19 mouse cellular contexts compared by ENCODE assay signal in genomic region chr11:67546582-67546981, GRCm38 (mm10).
DNase-seq lines count a peak whose midpoint lies in the region; ATAC-seq and TF ChIP-seq lines count a peak whose summit lies in the region.
"Had no signal": no experiment of that assay in that cellular context is flagged by ENCODE, and none has a peak within 500 bp of the region (broad histone marks: within the 10 kb centered on the region; RNA-seq: fewer than 3 reads in every experiment).

No protein-coding gene starts in this region.

- peaks cover 44% of the 10 kb centered on the region for H3K4me1 ChIP-seq in heart, embryonic 12.5 days (replicated peaks)
- peaks cover 34% of the 10 kb centered on the region for H3K4me1 ChIP-seq in embryonic facial prominence, embryonic 10.5 days
- peaks cover 18% of the 10 kb centered on the region for H3K4me1 ChIP-seq in olfactory bulb, adult 2 months (ENCODE audit: control insufficient read depth, insufficient read depth, low read length)
- H3K4me1 ChIP-seq: midbrain, embryonic 13.5 days had no signal

- no peaks in the 10 kb centered on the region for H3K36me3 ChIP-seq in heart, embryonic 12.5 days
- H3K36me3 ChIP-seq in embryonic facial prominence, embryonic 10.5 days (replicated peaks), result no peaks in the 10 kb centered on the region
- H3K36me3 ChIP-seq: hindbrain, embryonic 13.5 days; intestine, embryonic 15.5 days; liver, embryonic 12.5 days; midbrain, embryonic 13.5 days; stomach, embryonic 15.5 days had no signal

- H3K9ac ChIP-seq in heart, embryonic 12.5 days, result no peak overlapping the region
- H3K9ac ChIP-seq: forebrain, embryonic 13.5 days; hindbrain, embryonic 13.5 days; intestine, embryonic 15.5 days; liver, embryonic 12.5 days; lung, embryonic 14.5 days; midbrain, embryonic 13.5 days; stomach, embryonic 15.5 days had no signal

- H3K27ac ChIP-seq in heart, embryonic 12.5 days (ENCODE audit: poor library complexity, severe bottlenecking), result peak overlapping the region; percentile 72; the same call in 1 of the 2 replicates
- H3K27ac ChIP-seq in embryonic facial prominence, embryonic 10.5 days (replicated peaks), result no peak overlapping the region; the same call in 1 of the 2 replicates
- peak overlapping the region; percentile 26 for H3K27ac ChIP-seq in olfactory bulb, adult 2 months (ENCODE audit: insufficient read depth, low read depth, low read length)
- H3K27ac ChIP-seq: forebrain, embryonic 13.5 days; hindbrain, embryonic 13.5 days; intestine, embryonic 15.5 days; liver, embryonic 12.5 days; midbrain, embryonic 13.5 days; stomach, embryonic 15.5 days had no signal

- no peak for TF ChIP-seq POLR2A in olfactory bulb, adult 2 months (IDR thresholded peaks at IDR 0.05; ENCODE audit: insufficient read depth, low read depth, low read length)

- TF ChIP-seq CTCF in olfactory bulb, adult 2 months (IDR thresholded peaks at IDR 0.05; ENCODE audit: insufficient read depth, low read depth, low read length), result no peak

- no peak for DNase-seq in heart, adult 8-10 months (ENCODE audit: low spot score)
- peak; percentile 20 for DNase-seq in kidney, postnatal 14 days
- DNase-seq in kidney, adult 18-20 months, result no peak
- DNase-seq in embryonic facial prominence, embryonic 10.5 days (ENCODE audit: low spot score), result peak; percentile 39
- DNase-seq in layer of hippocampus, postnatal 10 days (ENCODE audit: low spot score in 2 of 2), result no peak
- DNase-seq in right cerebral cortex, postnatal 14 days, result no peak
- DNase-seq: adrenal gland, postnatal 36 days; cerebellum, adult 2 months; left cerebral cortex, postnatal 4 days; lung, embryonic 14.5 days; spleen, adult 18-20 months had no signal

- WGBS in heart, embryonic 12.5 days, result 23% methylated on average over 5 of the region's 5 CpGs
- 17% methylated on average over 5 of the region's 5 CpGs for WGBS in embryonic facial prominence, embryonic 10.5 days
- WGBS in olfactory bulb, adult 2 months, result 25% methylated on average over 5 of the region's 5 CpGs

- no peak overlapping the region for H3K4me3 ChIP-seq in heart, embryonic 12.5 days
- no peak overlapping the region for H3K4me3 ChIP-seq in embryonic facial prominence, embryonic 10.5 days
- H3K4me3 ChIP-seq in olfactory bulb, adult 2 months (ENCODE audit: insufficient read depth, low read depth, low read length), result no peak overlapping the region
- H3K4me3 ChIP-seq: forebrain, embryonic 13.5 days; hindbrain, embryonic 13.5 days; intestine, embryonic 15.5 days; liver, embryonic 12.5 days; midbrain, embryonic 13.5 days; stomach, embryonic 15.5 days had no signal

- H3K4me2 ChIP-seq in heart, embryonic 12.5 days, result no peak overlapping the region
- H3K4me2 ChIP-seq: forebrain, embryonic 13.5 days; hindbrain, embryonic 13.5 days; intestine, embryonic 15.5 days; liver, embryonic 12.5 days; lung, embryonic 14.5 days; midbrain, embryonic 13.5 days; stomach, embryonic 15.5 days had no signal

- H3K9me3 ChIP-seq in heart, embryonic 12.5 days (replicated peaks), result no peaks in the 10 kb centered on the region
- no peaks in the 10 kb centered on the region for H3K9me3 ChIP-seq in embryonic facial prominence, embryonic 10.5 days
- H3K9me3 ChIP-seq: forebrain, embryonic 13.5 days; hindbrain, embryonic 13.5 days; intestine, embryonic 15.5 days; liver, embryonic 12.5 days; midbrain, embryonic 13.5 days; stomach, embryonic 15.5 days had no signal

- H3K27me3 ChIP-seq in heart, embryonic 12.5 days (replicated peaks), result no peaks in the 10 kb centered on the region
- H3K27me3 ChIP-seq in embryonic facial prominence, embryonic 10.5 days (replicated peaks; ENCODE audit: low read depth, poor library complexity, severe bottlenecking), result no peaks in the 10 kb centered on the region
- H3K27me3 ChIP-seq: forebrain, embryonic 13.5 days; hindbrain, embryonic 13.5 days; intestine, embryonic 15.5 days; liver, embryonic 12.5 days; midbrain, embryonic 13.5 days; stomach, embryonic 15.5 days had no signal

- ATAC-seq in heart, embryonic 12.5 days (ENCODE audit: insufficient number of reproducible peaks, low FRiP score), result no peak
- ATAC-seq: forebrain, embryonic 13.5 days; intestine, embryonic 15.5 days; liver, embryonic 12.5 days; midbrain, embryonic 13.5 days had no signal

Comparison
In these comparisons a context has a peak if more than half of its experiments do, and no peak if none do; other contexts are left out.
1. DNase-seq: peak in kidney, postnatal 14 days (single experiment) and embryonic facial prominence, embryonic 10.5 days (single experiment); none in heart, adult 8-10 months (single experiment), kidney, adult 18-20 months (single experiment), layer of hippocampus, postnatal 10 days (0 of 2) and right cerebral cortex, postnatal 14 days (single experiment).